Mouse (Mus musculus) duodenum, adult 2 months (tissue): ENCODE data around the gene Slc6a1. TPM values are rescaled to one million over a fixed set of nuclear protein-coding genes. Genes with fewer than 3 reads are reported as not detected.

Source experiments
- polyA plus RNA-seq: library from polyadenylated mRNA; depleted of rRNA; stranded (reverse); fragments of >200 nt; gene quantifications from 2 replicates; pipeline ENCODE4 v1.2.3, GENCODE M21; 2012; ENCODE audit warnings: low replicate concordance; rRNA removed

The Slc6a1 gene
- polyA plus RNA-seq, result 0.08 TPM in 1 of 2 replicates, not detected in the other

DNA sequence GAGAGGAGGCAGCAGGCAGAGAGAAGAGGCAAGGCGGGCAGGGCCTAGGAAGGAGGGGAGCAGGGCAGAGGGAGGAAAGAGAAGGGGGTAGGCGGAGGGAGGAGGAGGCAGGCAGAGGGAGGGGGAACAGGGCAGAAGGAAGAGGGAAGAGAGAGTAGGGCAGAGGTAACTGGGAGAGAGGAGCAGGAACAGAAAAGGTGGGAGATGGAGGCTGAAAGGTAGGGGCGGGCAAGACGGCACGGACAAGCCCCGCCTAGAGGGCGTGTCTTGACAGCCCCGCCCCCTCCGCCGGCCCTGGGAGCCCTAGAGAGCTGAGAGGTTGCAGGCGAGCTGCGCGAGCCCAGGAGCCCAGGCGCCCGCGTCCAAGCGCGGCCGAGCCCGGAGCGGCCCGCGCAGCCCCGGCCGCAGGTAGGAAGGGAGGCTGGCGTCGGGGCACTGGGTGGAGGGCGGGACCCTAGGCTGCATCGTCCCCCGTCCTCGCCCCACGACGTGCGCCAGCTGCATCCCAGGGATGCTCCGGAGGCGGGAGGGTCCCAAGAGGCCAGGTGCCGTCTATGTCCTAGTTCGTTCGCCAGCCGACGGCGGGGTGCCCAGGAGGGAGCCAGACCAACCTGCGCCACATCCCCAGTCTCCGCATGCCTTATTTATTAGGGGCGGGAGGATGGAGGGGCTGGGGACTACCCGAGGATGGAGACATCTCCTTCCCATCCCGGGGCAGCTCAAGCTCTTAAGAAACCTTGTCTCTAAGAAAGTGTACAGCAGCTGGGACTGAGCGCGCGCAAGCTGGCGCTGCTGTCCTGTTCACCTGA lies at the start of gene Slc6a1:
Slc6a1 (plus strand) TSS at position 167 of the 809 bp plus-strand sequence.

Other genes starting within 250 kb of the Slc6a1 start
- gene Atp2b2, start 240.0 kb upstream of the Slc6a1 start, polyA plus RNA-seq, result 0.06 and 0.23 TPM in 2 replicates
- 0.23 and 0.32 TPM in 2 replicates for gene Slc6a11, start 151.4 kb upstream of the Slc6a1 start, polyA plus RNA-seq
- 0.91 and 1.3 TPM in 2 replicates for gene Hrh1, start 115.3 kb downstream of the Slc6a1 start, polyA plus RNA-seq